Mouse (Mus musculus) intestine, embryonic 16.5 days (tissue): ENCODE measurements at regions not wholly inside any gene's neighbourhood (a gene's known extent, or its start where the extent isn't known, plus 50 kb on each side); places are given as distances from the start of the nearest gene placed in this dataset.
"Not testable (repeated sequence)": the region's sequence is repeated elsewhere in the genome, so short reads cannot be mapped to it uniquely, and the experiment has no call there.

ENCODE experiments used
- ATAC-seq: fragments of 200-750 bp; cut with Nextera tagmentation; 2 replicates; pipeline ENCODE4 v1.8.0; 2017; ENCODE audit warnings: moderate TSS enrichment, moderate library complexity
- H3K27ac ChIP-seq: fragments of 300-500 bp; sonication (generic); 2 replicates; pipeline ENCODE4 v1.5.1; 2014; ENCODE audit warnings: mild to moderate bottlenecking, low read length
- H3K27me3 ChIP-seq: fragments of 300-500 bp; sonication (generic); replicated peaks from 2 replicates; pipeline ENCODE4 v1.6.1; 2014; ENCODE audit warnings: low read length, control low read depth, mixed read lengths; ENCODE audit not compliant: control insufficient read depth, insufficient read depth
- H3K36me3 ChIP-seq: fragments of 300-500 bp; sonication (generic); 2 replicates; pipeline ENCODE4 v1.6.1; 2014; ENCODE audit warnings: low read length, control low read depth; ENCODE audit not compliant: control insufficient read depth, insufficient read depth
- H3K4me1 ChIP-seq: fragments of 300-500 bp; sonication (generic); 2 replicates; pipeline ENCODE4 v1.6.1; 2014; ENCODE audit warnings: low read length, control low read depth, mixed read lengths; ENCODE audit not compliant: control insufficient read depth, insufficient read depth
- H3K4me2 ChIP-seq: fragments of 300-500 bp; sonication (generic); 2 replicates; pipeline ENCODE4 v1.6.1; 2014; ENCODE audit warnings: low read depth, low read length, control low read depth
- H3K4me3 ChIP-seq: fragments of 300-500 bp; sonication (generic); 2 replicates; pipeline ENCODE4 v1.5.1; 2014; ENCODE audit warnings: mild to moderate bottlenecking, low read length
- H3K9ac ChIP-seq: fragments of 300-500 bp; sonication (generic); 2 replicates; pipeline ENCODE4 v1.6.1; 2014; ENCODE audit warnings: low read depth, low read length
- H3K9me3 ChIP-seq: fragments of 300-500 bp; sonication (generic); 2 replicates; pipeline ENCODE4 v1.6.1; 2016; ENCODE audit warnings: low read length, control low read depth; ENCODE audit not compliant: control insufficient read depth
- WGBS: fragments of 180-500 bp; shearing (Covaris S2); extraction: QIAGEN DNeasy Blood & Tissue Kit; methylation state at CpG from one replicate; pipeline ENCODE4 v1.1.7; 2014; 5-methylcytosine and 5-hydroxymethylcytosine counted together

DNA sequence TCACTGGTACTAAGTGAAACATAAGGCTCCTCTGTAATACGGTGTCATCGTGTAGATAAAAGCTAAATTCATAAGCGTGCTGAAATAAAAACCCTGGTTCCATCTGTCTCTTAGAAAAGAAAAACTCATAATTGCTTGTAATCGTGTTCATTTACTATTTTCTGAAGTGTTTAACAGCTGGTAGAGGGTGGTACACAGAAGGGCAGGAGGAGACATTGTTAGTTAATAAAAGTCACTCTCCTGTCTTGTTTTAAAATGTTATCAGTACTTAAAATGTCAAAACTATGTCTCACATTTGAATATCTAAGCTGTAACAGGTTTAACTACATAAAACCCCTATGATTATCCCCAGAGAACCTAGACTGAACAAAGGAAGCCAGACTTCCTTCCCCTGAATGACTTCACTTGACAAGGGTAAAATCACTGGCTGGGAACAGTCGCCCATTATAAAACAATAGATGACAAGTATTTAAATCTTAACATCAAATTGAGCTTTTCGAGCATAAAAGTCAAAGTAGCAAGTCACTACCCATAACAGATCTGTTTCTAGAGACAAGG, 1530.6 kb upstream of the Dsel start:
- ATAC-seq, result no peak
- H3K4me3 ChIP-seq, result no peak overlapping the region
- H3K9ac ChIP-seq, result no peak overlapping the region
- H3K27me3 ChIP-seq, result no peaks in the 10 kb centered on the region
- no peaks in the 10 kb centered on the region for H3K4me1 ChIP-seq
- no peaks in the 10 kb centered on the region for H3K9me3 ChIP-seq
- 82% methylated on average over 6 of the region's 6 CpGs for WGBS
- H3K36me3 ChIP-seq, result no peaks in the 10 kb centered on the region
- H3K4me2 ChIP-seq, result no peak overlapping the region
- no peak overlapping the region for H3K27ac ChIP-seq

DNA sequence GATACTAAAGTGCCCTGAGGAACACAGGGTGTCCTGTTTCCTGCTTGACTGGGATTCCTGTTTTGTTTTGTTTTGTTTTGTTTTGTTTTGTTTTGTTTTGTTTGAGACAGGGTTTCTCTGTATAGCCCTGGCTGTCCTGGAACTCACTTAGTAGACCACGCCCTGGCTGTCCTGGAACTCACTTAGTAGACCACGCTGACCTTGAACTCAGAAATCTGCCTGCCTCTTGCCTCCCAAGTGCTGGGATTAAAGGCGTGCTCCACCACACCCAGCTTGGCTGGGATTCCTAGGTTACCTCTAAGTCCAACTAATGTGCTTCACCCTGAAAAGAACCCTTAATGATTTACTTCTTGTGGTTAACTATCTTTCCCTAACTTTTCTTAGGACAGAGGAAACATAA, 1529.6 kb upstream of the Dsel start:
- H3K9ac ChIP-seq, H3K36me3 ChIP-seq, H3K4me1 ChIP-seq, H3K4me2 ChIP-seq, H3K27me3 ChIP-seq, H3K9me3 ChIP-seq, H3K4me3 ChIP-seq, ATAC-seq, H3K27ac ChIP-seq: not testable (repeated sequence)
- WGBS, result 88% methylated on average over 3 of the region's 3 CpGs

DNA sequence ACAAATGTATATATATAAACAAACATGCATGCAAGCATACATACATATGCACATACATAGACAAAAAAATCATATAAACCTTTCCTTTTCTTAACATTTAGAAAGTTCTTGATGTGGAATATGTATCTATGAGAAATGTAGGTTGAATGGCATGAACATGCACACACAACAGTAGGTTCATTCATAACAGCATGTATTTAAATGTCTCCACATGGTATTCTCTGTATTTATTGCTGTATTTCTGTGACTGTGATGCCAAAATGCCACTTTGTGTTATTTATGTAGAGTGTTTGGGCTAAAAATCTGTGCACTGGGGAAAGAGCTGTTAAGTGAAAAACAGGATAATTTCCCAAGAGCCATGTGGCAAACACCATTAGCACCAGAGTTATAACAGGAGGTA, 1528.2 kb upstream of the Dsel start:
- H3K36me3 ChIP-seq, result no peaks in the 10 kb centered on the region
- H3K4me3 ChIP-seq, result no peak overlapping the region
- no peaks in the 10 kb centered on the region for H3K27me3 ChIP-seq
- H3K4me1 ChIP-seq, result no peaks in the 10 kb centered on the region
- H3K4me2 ChIP-seq, result no peak overlapping the region
- H3K9me3 ChIP-seq, result no peaks in the 10 kb centered on the region
- no peak overlapping the region for H3K27ac ChIP-seq
- no peak overlapping the region for H3K9ac ChIP-seq
- ATAC-seq, result no peak

DNA sequence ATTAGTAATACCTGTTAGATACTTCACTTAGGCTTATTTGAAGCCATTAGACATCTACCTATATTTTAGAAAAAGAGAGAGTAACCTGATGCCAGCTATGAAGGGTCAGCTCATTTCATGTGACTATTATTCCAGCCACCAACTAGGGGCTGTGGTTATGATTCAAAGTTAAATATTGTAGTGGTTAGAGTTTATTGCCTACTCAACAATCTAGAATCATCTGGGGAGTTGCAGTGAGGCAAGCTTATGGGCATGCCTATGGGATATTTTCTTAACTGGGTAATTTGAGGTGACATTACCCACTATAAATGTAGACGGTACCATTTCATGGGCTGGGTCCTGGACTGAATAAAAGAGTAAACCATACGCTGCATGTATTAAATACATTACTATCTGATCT, 1525.2 kb upstream of the Dsel start:
- H3K9me3 ChIP-seq, result no peaks in the 10 kb centered on the region
- H3K4me2 ChIP-seq, result no peak overlapping the region
- H3K4me3 ChIP-seq, result no peak overlapping the region
- 83% methylated on average over 2 of the region's 2 CpGs for WGBS
- no peaks in the 10 kb centered on the region for H3K36me3 ChIP-seq
- H3K27ac ChIP-seq, result no peak overlapping the region
- H3K4me1 ChIP-seq, result no peaks in the 10 kb centered on the region
- no peak overlapping the region for H3K9ac ChIP-seq
- no peaks in the 10 kb centered on the region for H3K27me3 ChIP-seq
- no peak for ATAC-seq

DNA sequence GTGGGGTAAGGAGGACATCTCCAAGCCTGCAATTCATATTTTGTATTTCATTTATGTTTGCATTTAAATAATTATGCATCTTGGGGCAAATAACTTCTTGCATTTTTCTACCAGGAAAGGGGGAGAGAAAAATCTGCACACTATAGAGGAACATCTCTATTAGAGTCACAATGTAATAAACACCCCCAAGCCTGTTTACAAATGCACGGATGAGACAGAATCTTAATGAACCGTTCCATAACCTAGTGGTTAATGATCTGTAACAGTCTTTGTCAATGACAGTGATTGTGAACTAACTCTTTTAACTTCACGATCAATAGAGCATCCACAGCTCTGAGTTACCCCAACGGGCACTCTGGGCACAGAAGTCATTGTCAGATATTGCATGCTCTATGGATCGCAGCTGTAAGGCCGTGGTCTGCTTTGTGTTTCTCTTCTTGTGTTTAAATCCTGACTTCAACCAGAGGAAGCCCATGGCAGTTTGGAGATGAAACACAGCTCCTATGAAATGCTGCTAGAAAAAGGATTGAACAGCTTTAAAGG, 1520.2 kb upstream of the Dsel start:
- Histone ChIP-seq H3K9me3 (no peaks in the 10 kb centered on the region), H3K27me3 (no peaks in the 10 kb centered on the region), H3K36me3 (no peaks in the 10 kb centered on the region), H3K4me3 (no peak overlapping the region), H3K27ac (no peak overlapping the region), H3K9ac (no peak overlapping the region), H3K4me1 (no peaks in the 10 kb centered on the region), H3K4me2 (no peak overlapping the region)
- 60% methylated on average over 6 of the region's 6 CpGs for WGBS
- no peak for ATAC-seq

DNA sequence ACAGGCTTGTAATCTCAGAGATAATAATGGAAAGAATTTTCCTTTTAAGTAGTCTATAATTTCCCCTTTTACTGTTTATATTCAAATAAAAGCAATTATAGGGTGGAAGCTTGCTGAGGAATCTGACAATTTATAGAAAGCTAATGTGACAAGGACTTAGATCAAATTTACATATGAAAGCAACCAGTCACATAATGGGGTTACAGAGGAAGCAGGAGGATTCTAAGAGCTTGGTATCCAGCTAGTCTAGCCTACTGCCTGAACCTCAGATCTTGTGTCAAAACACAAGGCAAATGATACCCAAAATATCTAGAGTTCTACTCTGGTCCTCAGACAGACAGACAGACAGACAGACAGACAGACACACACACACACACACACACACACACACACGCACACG, 1519.0 kb upstream of the Dsel start:
- H3K27me3 ChIP-seq, result no peaks in the 10 kb centered on the region
- no peak overlapping the region for H3K9ac ChIP-seq
- no peak overlapping the region for H3K4me2 ChIP-seq
- H3K4me1 ChIP-seq, result no peaks in the 10 kb centered on the region
- H3K9me3 ChIP-seq, result no peaks in the 10 kb centered on the region
- H3K36me3 ChIP-seq, result no peaks in the 10 kb centered on the region
- no peak overlapping the region for H3K27ac ChIP-seq
- whole genome bisulfite sequencing, result 96% methylated on average over 2 of the region's 2 CpGs
- no peak overlapping the region for H3K4me3 ChIP-seq
- ATAC-seq, result no peak

DNA sequence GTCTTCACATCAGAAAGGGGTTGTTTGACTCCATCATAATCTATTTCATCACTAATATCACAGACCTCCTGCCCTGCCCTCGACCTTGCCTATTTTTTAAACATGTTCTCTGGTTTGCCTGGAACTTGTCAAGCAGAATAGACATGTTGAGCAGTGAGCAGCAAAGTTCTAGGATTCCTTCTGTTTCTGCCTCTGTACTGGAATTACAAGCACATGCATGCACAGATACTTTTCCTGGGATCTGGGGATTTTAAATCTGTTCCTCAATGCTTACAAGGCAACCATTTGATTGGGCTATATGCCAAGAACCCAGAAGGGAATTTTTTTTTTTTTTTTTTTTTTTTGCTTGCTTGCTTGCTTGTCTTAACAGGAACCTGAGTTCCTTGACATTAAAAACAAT, 1508.0 kb upstream of the Dsel start:
- no peak overlapping the region for H3K4me3 ChIP-seq
- H3K27me3 ChIP-seq, result no peaks in the 10 kb centered on the region
- no peaks in the 10 kb centered on the region for H3K36me3 ChIP-seq
- no peak overlapping the region for H3K27ac ChIP-seq
- no peaks in the 10 kb centered on the region for H3K4me1 ChIP-seq
- H3K4me2 ChIP-seq, result no peak overlapping the region
- no peak overlapping the region for H3K9ac ChIP-seq
- no peaks in the 10 kb centered on the region for H3K9me3 ChIP-seq
- WGBS, result 50% methylated on average over 1 of the region's 1 CpGs
- ATAC-seq, result no peak

DNA sequence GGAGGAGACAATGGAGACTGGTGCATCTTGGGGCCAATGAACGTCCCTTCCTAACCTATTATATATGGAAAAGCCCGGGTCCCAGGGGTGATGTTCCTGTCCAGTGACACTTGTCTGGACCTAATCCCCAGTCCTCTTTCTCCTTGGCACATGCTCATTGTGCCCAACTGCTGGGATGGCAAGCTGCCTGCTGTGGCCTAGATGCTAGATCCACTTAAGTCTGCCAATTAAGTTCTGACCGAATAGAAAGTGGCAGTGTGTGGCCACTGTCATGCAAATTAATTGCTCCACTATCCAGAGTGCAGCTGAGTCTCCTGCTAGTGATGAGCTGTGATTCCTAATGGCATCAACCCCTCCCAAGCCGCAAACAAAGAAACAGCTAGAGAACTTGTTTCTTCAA, 1493.5 kb upstream of the Dsel start:
- Histone ChIP-seq H3K4me1 (no peaks in the 10 kb centered on the region), H3K9ac (no peak overlapping the region), H3K4me3 (no peak overlapping the region), H3K36me3 (no peaks in the 10 kb centered on the region), H3K9me3 (no peaks in the 10 kb centered on the region), H3K4me2 (no peak overlapping the region), H3K27me3 (no peaks in the 10 kb centered on the region), H3K27ac (no peak overlapping the region)
- no peak for ATAC-seq
- 74% methylated on average over 4 of the region's 4 CpGs for WGBS

DNA sequence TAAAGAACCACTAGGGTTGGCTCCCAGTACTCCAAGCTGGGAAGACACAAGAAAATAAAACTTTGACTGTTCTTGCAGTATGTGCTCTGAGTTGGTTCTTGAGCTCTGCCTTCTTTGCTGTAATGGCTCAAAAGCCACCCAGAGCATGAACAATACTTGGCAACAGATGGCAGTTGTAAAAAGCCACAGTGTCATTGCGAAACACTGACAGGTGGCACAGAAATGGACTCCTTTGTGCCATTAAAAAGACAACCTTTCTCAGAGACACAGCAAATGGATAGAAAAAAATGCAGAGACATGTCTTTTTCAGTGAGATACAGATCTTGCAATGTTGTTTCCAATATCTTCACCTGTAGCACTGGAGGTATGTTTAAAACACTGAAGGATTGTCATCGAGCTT, 1443.3 kb upstream of the Dsel start:
- H3K36me3 ChIP-seq, result no peaks in the 10 kb centered on the region
- no peaks in the 10 kb centered on the region for H3K9me3 ChIP-seq
- H3K27me3 ChIP-seq, result no peaks in the 10 kb centered on the region
- no peak for ATAC-seq
- no peak overlapping the region for H3K4me3 ChIP-seq
- no peaks in the 10 kb centered on the region for H3K4me1 ChIP-seq
- no peak overlapping the region for H3K27ac ChIP-seq
- no peak overlapping the region for H3K9ac ChIP-seq
- WGBS, result 82% methylated on average over 2 of the region's 2 CpGs
- no peak overlapping the region for H3K4me2 ChIP-seq

DNA sequence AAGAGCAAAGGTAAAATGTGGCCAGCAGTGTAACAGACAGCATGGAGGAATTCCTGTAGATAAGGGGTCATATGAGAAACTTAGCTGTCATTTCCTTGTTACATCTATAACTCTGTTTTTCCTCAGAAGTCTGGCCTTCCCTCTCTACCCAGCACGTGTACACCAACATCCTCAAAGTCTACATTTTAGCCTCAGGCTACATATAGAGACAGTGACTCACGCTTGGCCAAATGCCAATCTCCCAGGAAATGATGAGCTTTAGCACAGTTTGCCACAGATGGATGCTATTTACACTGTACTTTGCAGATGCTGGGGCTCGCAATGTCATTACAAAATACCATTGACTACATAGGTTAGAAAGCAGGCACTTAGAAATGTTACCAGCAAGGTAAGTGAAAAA, 1433.1 kb upstream of the Dsel start:
- H3K4me1 ChIP-seq, result no peaks in the 10 kb centered on the region
- no peak overlapping the region for H3K4me2 ChIP-seq
- H3K27ac ChIP-seq, result no peak overlapping the region
- H3K4me3 ChIP-seq, result no peak overlapping the region
- ATAC-seq, result no peak
- no peaks in the 10 kb centered on the region for H3K9me3 ChIP-seq
- no peaks in the 10 kb centered on the region for H3K27me3 ChIP-seq
- no peaks in the 10 kb centered on the region for H3K36me3 ChIP-seq
- WGBS, result 57% methylated on average over 3 of the region's 3 CpGs
- H3K9ac ChIP-seq, result no peak overlapping the region
